Mouse (Mus musculus): ENCODE measurements around the gene Ramp1. TPM values are rescaled to one million over a fixed set of nuclear protein-coding genes. Genes with fewer than 3 reads are reported as not detected.

Gene Ramp1
- polyA plus RNA-seq, 1 experiment from 2014 or later = 21.7 TPM

DNA sequence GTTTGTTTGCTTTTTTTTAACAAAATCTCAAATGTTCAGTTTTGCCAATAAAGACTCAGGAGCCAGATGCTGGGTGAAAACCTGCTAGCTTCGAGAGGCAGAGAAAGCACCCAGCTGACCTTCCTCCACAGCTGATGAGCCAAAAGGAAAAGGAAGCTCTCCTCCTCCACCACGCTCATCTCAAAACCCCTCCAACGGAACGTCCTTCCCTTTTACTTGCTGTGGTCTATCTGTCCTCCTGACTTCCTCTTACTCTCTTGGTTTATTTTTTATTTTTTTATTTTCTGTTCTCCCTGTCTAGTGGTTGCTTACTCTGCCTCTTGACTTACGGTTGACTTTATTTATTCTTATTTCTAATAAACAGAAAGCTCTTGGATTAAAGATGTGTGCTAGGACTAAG lies 55.8 kb downstream of the Ramp1 start:
- H3K4me1 ChIP-seq (ENCODE audit: control insufficient read depth, insufficient read depth, low read length) = no peaks in the 10 kb centered on the region
- no peaks in the 10 kb centered on the region for H3K36me3 ChIP-seq (ENCODE audit: control insufficient read depth, insufficient read depth, low read length)
- H3K9ac ChIP-seq (ENCODE audit: low read depth, low read length) = no peak overlapping the region
- WGBS = 71% methylated on average over 5 of the region's 5 CpGs
- DNase-seq (ENCODE audit: low spot score) = no peak
- H3K27ac ChIP-seq (replicated peaks; ENCODE audit: low read depth, low read length) = no peak overlapping the region
- no peaks in the 10 kb centered on the region for H3K9me3 ChIP-seq (ENCODE audit: control insufficient read depth, low read length)
- ATAC-seq (ENCODE audit: low read depth) = no peak
- H3K4me2 ChIP-seq (ENCODE audit: low read depth, low read length) = no peak overlapping the region
- no peak overlapping the region for H3K4me3 ChIP-seq (ENCODE audit: low read depth, low read length)
- H3K27me3 ChIP-seq (replicated peaks; ENCODE audit: control insufficient read depth, insufficient read depth, low read length) = no peaks in the 10 kb centered on the region

DNA sequence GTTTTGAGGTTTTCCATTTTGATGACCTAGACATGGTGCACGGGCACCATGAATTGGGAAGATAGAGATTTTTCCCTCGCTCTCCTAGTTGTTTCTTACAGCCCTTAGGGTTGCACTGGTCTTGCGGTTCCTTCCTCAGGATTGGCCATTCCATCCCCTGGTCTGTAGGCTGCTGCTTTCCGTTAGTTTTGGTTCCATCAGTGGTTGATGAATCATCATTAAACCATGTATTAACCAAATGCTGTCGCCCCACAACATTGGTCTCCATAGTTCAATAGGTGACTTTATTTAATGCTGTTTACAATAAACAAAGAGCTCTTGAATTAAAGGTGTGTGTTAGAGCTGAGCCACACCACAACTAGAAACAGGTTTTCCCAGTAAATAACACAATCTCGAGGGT lies 58.1 kb downstream of the Ramp1 start:
- DNase-seq (ENCODE audit: low spot score) (no peak), ATAC-seq (ENCODE audit: low read depth) (no peak)
- Histone ChIP-seq H3K27me3 (replicated peaks; ENCODE audit: control insufficient read depth, insufficient read depth, low read length) (no peaks in the 10 kb centered on the region), H3K9me3 (ENCODE audit: control insufficient read depth, low read length) (no peaks in the 10 kb centered on the region), H3K27ac (replicated peaks; ENCODE audit: low read depth, low read length) (no peak overlapping the region), H3K4me3 (ENCODE audit: low read depth, low read length) (no peak overlapping the region), H3K9ac (ENCODE audit: low read depth, low read length) (no peak overlapping the region), H3K36me3 (ENCODE audit: control insufficient read depth, insufficient read depth, low read length) (no peaks in the 10 kb centered on the region), H3K4me2 (ENCODE audit: low read depth, low read length) (no peak overlapping the region), H3K4me1 (ENCODE audit: control insufficient read depth, insufficient read depth, low read length) (no peaks in the 10 kb centered on the region)
- WGBS = 75% methylated on average over 6 of the region's 6 CpGs

DNA sequence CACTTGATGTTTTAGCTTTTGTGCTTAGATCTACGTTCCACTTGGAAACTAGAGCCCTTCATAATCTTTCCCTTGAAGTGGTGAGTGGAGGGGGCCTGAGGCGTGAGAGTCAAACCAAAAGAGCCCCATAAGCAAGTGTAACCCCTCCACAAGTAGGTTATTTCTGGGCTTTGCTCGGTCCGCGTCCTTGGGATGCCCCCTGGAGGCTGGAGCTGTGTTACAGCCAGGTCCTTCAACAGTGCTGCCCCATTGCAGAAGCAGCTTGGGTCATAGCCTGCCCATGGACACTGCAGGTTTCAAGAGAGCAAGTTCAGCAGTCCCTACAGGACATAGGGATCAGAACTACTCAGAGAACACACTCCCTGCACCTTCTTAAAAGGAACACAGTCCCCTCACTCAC lies 59.5 kb downstream of the Ramp1 start:
- Histone ChIP-seq H3K27me3 (replicated peaks; ENCODE audit: control insufficient read depth, insufficient read depth, low read length) (no peaks in the 10 kb centered on the region), H3K36me3 (ENCODE audit: control insufficient read depth, insufficient read depth, low read length) (no peaks in the 10 kb centered on the region), H3K9ac (ENCODE audit: low read depth, low read length) (no peak overlapping the region), H3K4me3 (ENCODE audit: low read depth, low read length) (no peak overlapping the region), H3K4me1 (ENCODE audit: control insufficient read depth, insufficient read depth, low read length) (no peaks in the 10 kb centered on the region), H3K27ac (replicated peaks; ENCODE audit: low read depth, low read length) (no peak overlapping the region), H3K9me3 (ENCODE audit: control insufficient read depth, low read length) (no peaks in the 10 kb centered on the region), H3K4me2 (ENCODE audit: low read depth, low read length) (no peak overlapping the region)
- DNase-seq (ENCODE audit: low spot score) = no peak
- WGBS = 14% methylated on average over 5 of the region's 5 CpGs
- ATAC-seq (ENCODE audit: low read depth) = peak; percentile 62; the same call in 1 of the 2 replicates

DNA sequence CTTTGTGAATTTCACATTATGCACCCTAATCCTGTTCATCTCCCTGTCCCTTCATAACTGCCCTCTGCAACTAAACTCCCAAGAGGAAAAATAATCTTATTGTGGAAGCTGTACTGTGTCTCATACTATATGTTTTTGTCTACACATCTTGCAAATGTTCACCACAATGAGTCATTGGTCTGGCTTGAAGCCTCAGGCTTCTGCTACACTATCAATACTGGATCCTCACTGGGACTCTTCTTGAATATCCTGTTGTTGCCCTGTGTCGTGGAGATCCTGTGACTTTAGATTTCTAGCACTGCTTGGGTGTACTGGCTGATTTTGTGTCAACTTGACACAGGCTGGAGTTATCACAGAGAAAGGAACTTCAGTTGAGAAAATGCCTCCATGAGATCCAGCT lies 60.2 kb downstream of the Ramp1 start:
- no peak overlapping the region for H3K4me2 ChIP-seq (ENCODE audit: low read depth, low read length)
- no peak for DNase-seq (ENCODE audit: low spot score)
- WGBS = 66% methylated on average over 1 of the region's 1 CpGs

DNA sequence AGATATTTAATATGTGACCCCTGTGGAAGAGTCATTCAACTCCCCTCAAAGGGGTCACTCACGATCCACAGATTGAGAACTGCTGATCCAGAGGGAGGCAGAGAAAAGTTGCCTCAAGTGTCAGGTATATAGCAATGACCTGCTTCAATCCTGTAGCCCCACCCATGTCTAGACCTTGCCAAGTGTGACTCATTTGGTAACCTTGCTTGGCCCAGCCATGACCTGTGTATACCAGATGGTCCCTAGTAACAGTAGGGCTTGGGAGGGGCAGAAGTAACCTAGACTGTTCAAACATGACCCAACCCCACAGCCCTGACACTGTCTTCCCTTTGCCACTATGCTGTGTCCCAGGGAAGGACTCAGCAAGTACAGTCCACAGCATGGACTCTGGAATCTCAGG lies 61.1 kb downstream of the Ramp1 start:
- no peaks in the 10 kb centered on the region for H3K9me3 ChIP-seq (ENCODE audit: control insufficient read depth, low read length)
- H3K4me3 ChIP-seq (ENCODE audit: low read depth, low read length) = no peak overlapping the region
- H3K9ac ChIP-seq (ENCODE audit: low read depth, low read length) = no peak overlapping the region
- ATAC-seq (ENCODE audit: low read depth) = no peak
- WGBS = 95% methylated on average over 1 of the region's 1 CpGs
- no peak overlapping the region for H3K4me2 ChIP-seq (ENCODE audit: low read depth, low read length)
- DNase-seq (ENCODE audit: low spot score) = no peak
- no peaks in the 10 kb centered on the region for H3K4me1 ChIP-seq (ENCODE audit: control insufficient read depth, insufficient read depth, low read length)
- no peak overlapping the region for H3K27ac ChIP-seq (replicated peaks; ENCODE audit: low read depth, low read length)
- no peaks in the 10 kb centered on the region for H3K36me3 ChIP-seq (ENCODE audit: control insufficient read depth, insufficient read depth, low read length)
- no peaks in the 10 kb centered on the region for H3K27me3 ChIP-seq (replicated peaks; ENCODE audit: control insufficient read depth, insufficient read depth, low read length)

More for the DNA sequence above, 60.2 kb downstream of the Ramp1 start:
- Histone ChIP-seq H3K36me3 (ENCODE audit: control insufficient read depth, insufficient read depth, low read length) (no peaks in the 10 kb centered on the region), H3K4me1 (ENCODE audit: control insufficient read depth, insufficient read depth, low read length) (no peaks in the 10 kb centered on the region), H3K27me3 (replicated peaks; ENCODE audit: control insufficient read depth, insufficient read depth, low read length) (no peaks in the 10 kb centered on the region), H3K4me3 (ENCODE audit: low read depth, low read length) (no peak overlapping the region), H3K9me3 (ENCODE audit: control insufficient read depth, low read length) (no peaks in the 10 kb centered on the region), H3K9ac (ENCODE audit: low read depth, low read length) (no peak overlapping the region), H3K27ac (replicated peaks; ENCODE audit: low read depth, low read length) (no peak overlapping the region)
- ATAC-seq (ENCODE audit: low read depth) = no peak

DNA sequence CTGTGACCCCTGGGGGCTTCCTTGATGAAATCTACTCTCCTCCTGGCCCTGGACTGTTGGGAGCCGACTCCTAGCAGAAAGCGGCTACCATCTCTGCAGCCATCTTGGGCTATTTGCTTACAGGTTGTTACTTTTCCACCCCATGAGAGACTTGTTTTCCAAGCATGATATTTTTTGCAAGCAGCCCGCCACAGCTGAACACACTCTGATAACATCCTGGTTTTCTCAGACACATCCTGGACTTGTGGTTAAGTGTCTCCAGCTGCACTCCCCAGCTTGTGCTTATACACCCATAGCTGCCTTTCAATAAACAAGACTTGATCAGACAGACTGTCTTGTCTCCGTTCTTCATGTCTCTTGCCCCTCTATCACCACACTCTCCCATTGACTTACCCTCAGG lies 61.6 kb downstream of the Ramp1 start:
- H3K9me3 ChIP-seq (ENCODE audit: control insufficient read depth, low read length) = no peaks in the 10 kb centered on the region
- ATAC-seq (ENCODE audit: low read depth) (no peak), DNase-seq (ENCODE audit: low spot score) (no peak)
- no peaks in the 10 kb centered on the region for H3K4me1 ChIP-seq (ENCODE audit: control insufficient read depth, insufficient read depth, low read length)
- H3K27ac ChIP-seq (replicated peaks; ENCODE audit: low read depth, low read length) = no peak overlapping the region
- no peaks in the 10 kb centered on the region for H3K36me3 ChIP-seq (ENCODE audit: control insufficient read depth, insufficient read depth, low read length)
- H3K9ac ChIP-seq (ENCODE audit: low read depth, low read length) = no peak overlapping the region
- H3K27me3 ChIP-seq (replicated peaks; ENCODE audit: control insufficient read depth, insufficient read depth, low read length) = no peaks in the 10 kb centered on the region
- H3K4me3 ChIP-seq (ENCODE audit: low read depth, low read length) = no peak overlapping the region
- 69% methylated on average over 4 of the region's 4 CpGs for WGBS
- no peak overlapping the region for H3K4me2 ChIP-seq (ENCODE audit: low read depth, low read length)

DNA sequence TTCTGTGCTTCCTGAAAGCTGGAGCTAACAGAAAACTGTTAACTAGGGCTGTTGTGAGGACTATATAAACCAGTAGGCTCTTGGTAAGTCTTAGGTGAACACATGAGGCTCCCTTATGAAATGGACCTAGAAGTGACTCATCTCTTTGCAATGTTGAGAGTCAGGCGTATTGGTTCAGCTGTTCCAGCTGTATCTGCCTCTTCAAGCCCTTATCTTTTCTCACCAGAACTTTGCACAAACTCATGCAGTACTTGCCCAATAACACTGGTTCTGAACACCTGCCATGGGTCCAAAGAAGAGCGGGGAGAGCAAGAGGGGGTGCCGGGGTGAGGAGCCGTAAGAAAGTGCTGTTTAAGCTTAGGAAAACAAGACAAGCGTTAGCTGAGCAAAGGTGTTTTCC lies 68.6 kb downstream of the Ramp1 start:
- Histone ChIP-seq H3K4me1 (ENCODE audit: control insufficient read depth, insufficient read depth, low read length) (peaks cover 15% of the 10 kb centered on the region), H3K9ac (ENCODE audit: low read depth, low read length) (no peak overlapping the region), H3K27ac (replicated peaks; ENCODE audit: low read depth, low read length) (no peak overlapping the region), H3K36me3 (ENCODE audit: control insufficient read depth, insufficient read depth, low read length) (no peaks in the 10 kb centered on the region), H3K4me3 (ENCODE audit: low read depth, low read length) (no peak overlapping the region), H3K27me3 (replicated peaks; ENCODE audit: control insufficient read depth, insufficient read depth, low read length) (no peaks in the 10 kb centered on the region), H3K9me3 (ENCODE audit: control insufficient read depth, low read length) (no peaks in the 10 kb centered on the region), H3K4me2 (ENCODE audit: low read depth, low read length) (no peak overlapping the region)
- 85% methylated on average over 5 of the region's 5 CpGs for WGBS
- ATAC-seq (ENCODE audit: low read depth) (no peak), DNase-seq (ENCODE audit: low spot score) (no peak)

DNA sequence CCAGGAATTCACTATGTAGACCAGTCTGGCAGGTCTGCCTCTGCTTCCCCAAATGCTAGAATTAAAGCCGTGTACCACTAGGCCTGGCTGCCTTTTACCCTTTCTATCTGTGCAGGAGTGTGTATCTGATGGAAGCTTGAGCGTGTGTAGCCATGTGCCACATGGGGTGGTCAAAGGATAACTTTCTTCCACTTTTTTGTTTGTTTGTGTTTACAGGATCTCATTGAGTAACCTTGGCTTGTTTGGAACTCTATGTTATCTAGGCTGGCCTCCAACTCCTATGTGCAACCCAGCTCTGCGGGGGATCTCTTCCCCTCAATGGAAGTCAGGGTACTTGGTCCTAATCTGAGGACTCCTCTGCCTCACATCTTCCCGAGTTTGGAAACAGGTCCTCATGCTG lies 69.3 kb downstream of the Ramp1 start:
- H3K27ac ChIP-seq (replicated peaks; ENCODE audit: low read depth, low read length) = no peak overlapping the region

DNA sequence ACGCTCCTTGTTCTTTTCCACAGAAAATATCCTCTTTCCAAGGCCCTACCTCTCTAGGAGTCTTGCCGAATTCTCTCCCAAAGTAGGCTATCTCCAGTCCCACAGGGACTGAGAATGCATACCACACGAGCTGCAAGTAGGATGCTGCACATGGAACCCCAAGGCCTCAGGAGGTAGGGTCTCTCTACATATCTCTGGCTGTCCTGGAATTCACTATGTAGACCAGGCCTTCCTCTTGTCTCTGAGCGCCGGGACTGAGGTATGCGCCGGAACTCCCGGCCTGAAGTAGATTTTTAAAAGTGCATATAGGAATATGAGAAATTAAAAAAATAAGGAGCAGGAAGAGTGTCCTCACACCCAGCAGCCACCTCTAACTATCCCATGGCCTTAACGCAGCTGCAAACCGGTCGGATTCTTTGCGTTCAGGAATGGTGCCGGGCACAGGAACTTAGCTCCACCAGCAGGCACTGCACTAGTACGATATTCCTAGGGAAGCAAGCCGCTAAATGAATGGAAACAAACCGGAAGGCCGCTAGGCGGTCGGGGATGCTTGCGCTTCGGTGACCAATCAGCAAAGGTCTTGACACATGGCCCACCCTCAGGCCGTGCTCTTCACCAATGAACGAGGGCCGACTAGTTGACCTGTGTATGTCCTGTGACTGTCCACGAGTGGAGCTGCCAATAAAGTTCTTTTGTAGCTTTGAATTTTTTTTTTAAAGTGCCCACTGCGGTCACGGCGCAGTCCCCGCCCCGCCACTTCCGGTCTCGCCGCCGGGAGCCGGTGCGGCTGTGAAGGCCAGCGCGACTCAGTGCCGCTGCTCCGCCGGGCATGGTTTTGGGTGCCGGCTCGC lies 70.2 kb downstream of the Ramp1 start, which contains the start of gene Ube2f:
Ube2f (plus strand) TSS at position 741 of the 851 bp plus-strand sequence.
- Histone ChIP-seq H3K9me3 (ENCODE audit: control insufficient read depth, low read length) (no peaks in the 10 kb centered on the region), H3K27ac (replicated peaks; ENCODE audit: low read depth, low read length) (peak within 1 kb of the TSS; percentile 89), H3K36me3 (ENCODE audit: control insufficient read depth, insufficient read depth, low read length) (no peaks in the 10 kb centered on the region), H3K4me3 (ENCODE audit: low read depth, low read length) (peak within 1 kb of the TSS; percentile 98), H3K27me3 (replicated peaks; ENCODE audit: control insufficient read depth, insufficient read depth, low read length) (no peaks in the 10 kb centered on the region), H3K9ac (ENCODE audit: low read depth, low read length) (peak within 1 kb of the TSS; percentile 95), H3K4me1 (ENCODE audit: control insufficient read depth, insufficient read depth, low read length) (peaks cover 15% of the 10 kb centered on the region), H3K4me2 (ENCODE audit: low read depth, low read length) (peak within 1 kb of the TSS; percentile 58)
- WGBS = 1% methylated on average over 43 of the region's 43 CpGs
- ATAC-seq (ENCODE audit: low read depth) = peak; percentile 100
- peak; percentile 100 for DNase-seq (ENCODE audit: low spot score)

More for the DNA sequence above, 69.3 kb downstream of the Ramp1 start:
- ATAC-seq (ENCODE audit: low read depth) (no peak), DNase-seq (ENCODE audit: low spot score) (no peak)
- no peaks in the 10 kb centered on the region for H3K27me3 ChIP-seq (replicated peaks; ENCODE audit: control insufficient read depth, insufficient read depth, low read length)
- no peak overlapping the region for H3K4me3 ChIP-seq (ENCODE audit: low read depth, low read length)
- H3K4me1 ChIP-seq (ENCODE audit: control insufficient read depth, insufficient read depth, low read length) = peaks cover 15% of the 10 kb centered on the region
- 44% methylated on average over 4 of the region's 4 CpGs for WGBS
- no peaks in the 10 kb centered on the region for H3K36me3 ChIP-seq (ENCODE audit: control insufficient read depth, insufficient read depth, low read length)
- 0 out of 2 replicates have a peak overlapping the region, but pooled peaks have one; percentile 58 for H3K4me2 ChIP-seq (ENCODE audit: low read depth, low read length)
- H3K9ac ChIP-seq (ENCODE audit: low read depth, low read length) = no peak overlapping the region
- H3K9me3 ChIP-seq (ENCODE audit: control insufficient read depth, low read length) = no peaks in the 10 kb centered on the region

All from embryonic facial prominence, embryonic 14.5 days (tissue).